Mouse (Mus musculus): ENCODE data around the gene Nmt2.

DNA sequence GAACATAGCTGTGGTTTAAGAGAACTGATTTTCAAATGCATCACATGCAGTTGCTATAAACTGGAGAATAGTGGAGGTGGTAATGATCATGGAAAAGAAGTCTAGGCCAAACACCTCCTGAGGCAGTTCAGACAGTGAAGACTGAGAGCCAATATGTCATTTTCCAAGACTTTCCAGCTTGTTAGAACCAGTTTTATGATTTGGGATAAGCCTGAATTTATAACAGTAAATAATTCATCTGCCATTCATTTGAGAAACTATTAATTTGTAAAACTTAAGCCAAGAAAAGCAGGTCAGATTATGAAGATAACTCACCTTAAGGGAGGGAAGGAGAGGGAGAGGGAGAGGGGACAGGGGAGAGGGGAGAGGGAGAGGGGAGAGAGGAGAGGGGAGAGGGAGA is 69.1 kb downstream of the Nmt2 start:
- no peak for TF ChIP-seq POLR2A (IDR thresholded peaks at IDR 0.05; ENCODE audit: low read depth, low read length)
- TF ChIP-seq CTCF (IDR thresholded peaks at IDR 0.05; ENCODE audit: extremely low read depth, insufficient read depth, insufficient read length, insufficient replicate concordance): no peak

Data from spleen, adult 2 months (tissue).